Mouse (Mus musculus) embryonic facial prominence, embryonic 11.5 days (tissue): ENCODE data around the gene 1110065P20Rik. TPM values are rescaled to one million over a fixed set of nuclear protein-coding genes. Genes with fewer than 3 reads are reported as not detected.

ENCODE experiments used
- ATAC-seq: fragments of 200-750 bp; cut with Nextera tagmentation; replicated peaks from 2 replicates; pipeline ENCODE4 v1.8.0; 2017; ENCODE audit warnings: low read depth; ENCODE audit not compliant: insufficient number of reproducible peaks, low FRiP score, low TSS enrichment
- DNase-seq: peaks from one replicate; pipeline ENCODE4 v3.0.0-alpha.2; 2015; ENCODE audit warnings: low spot score
- H3K27ac ChIP-seq: fragments of 300-500 bp; sonication (generic); replicated peaks from 2 replicates; pipeline ENCODE4 v1.5.1; 2014; ENCODE audit warnings: mild to moderate bottlenecking, low read depth, low read length, control low read depth
- H3K27me3 ChIP-seq: fragments of 300-500 bp; sonication (generic); 2 replicates; pipeline ENCODE4 v1.6.1; 2014; ENCODE audit warnings: mild to moderate bottlenecking, low read length, moderate library complexity, mixed read lengths; ENCODE audit not compliant: control insufficient read depth, insufficient read depth
- H3K36me3 ChIP-seq: fragments of 300-500 bp; sonication (generic); replicated peaks from 2 replicates; pipeline ENCODE4 v1.6.1; 2014; ENCODE audit warnings: low read depth, mild to moderate bottlenecking, low read length, moderate library complexity, mixed read lengths; ENCODE audit not compliant: control insufficient read depth, insufficient read depth
- H3K4me1 ChIP-seq: fragments of 300-500 bp; sonication (generic); 2 replicates; pipeline ENCODE4 v1.6.1; 2014; ENCODE audit warnings: low read length, mixed read lengths; ENCODE audit not compliant: control insufficient read depth, insufficient read depth
- H3K4me2 ChIP-seq: fragments of 300-500 bp; sonication (generic); 2 replicates; pipeline ENCODE4 v1.6.1; 2014; ENCODE audit warnings: low read depth, mild to moderate bottlenecking, control low read depth, low read length, moderate library complexity
- H3K4me3 ChIP-seq: fragments of 300-500 bp; sonication (generic); 2 replicates; pipeline ENCODE4 v1.5.1; 2014; ENCODE audit warnings: low read depth, low read length, control low read depth
- H3K9ac ChIP-seq: fragments of 300-500 bp; sonication (generic); replicated peaks from 2 replicates; pipeline ENCODE4 v1.6.1; 2014; ENCODE audit warnings: mild to moderate bottlenecking, control low read depth, low read length
- H3K9me3 ChIP-seq: fragments of 300-500 bp; sonication (generic); replicated peaks from 2 replicates; pipeline ENCODE4 v1.6.1; 2016; ENCODE audit warnings: mild to moderate bottlenecking, low read length, inconsistent platforms, mixed read lengths; ENCODE audit not compliant: control insufficient read depth
- WGBS: fragments of 180-500 bp; shearing (Covaris S2); extraction: QIAGEN DNeasy Blood & Tissue Kit; methylation state at CpG from one replicate; pipeline ENCODE4 v1.1.7; 2014; 5-methylcytosine and 5-hydroxymethylcytosine counted together
- polyA plus RNA-seq: library from polyadenylated mRNA; unstranded; fragments of >200 nt; fragmentation: Nextera tagmentation; extraction: Ambion mirVana; gene quantifications from 2 replicates; pipeline ENCODE4 v1.2.1, GENCODE M21; 2014

Gene 1110065P20Rik
- polyA plus RNA-seq, 1 experiment from 2014 or later: 39.8 TPM

- Histone ChIP-seq H3K4me2 (no peak overlapping the region), H3K4me3 (no peak overlapping the region), H3K36me3 (no peaks in the 10 kb centered on the region), H3K27me3 (peaks cover 20% of the 10 kb centered on the region), H3K9ac (no peak overlapping the region), H3K4me1 (no peaks in the 10 kb centered on the region), H3K9me3 (no peaks in the 10 kb centered on the region), H3K27ac (no peak overlapping the region)
- ATAC-seq: no peak
- WGBS: 73% methylated on average over 7 of the region's 7 CpGs
- DNase-seq: no peak
Observed at GRCm38 (mm10) chr4:124888702-124889101, 37.7 kb upstream of the 1110065P20Rik start.

GRCm38 (mm10) chr4:124882151-124882729, 31.2 kb upstream of the 1110065P20Rik start:
- peaks cover 11% of the 10 kb centered on the region; the same call in 1 of the 2 replicates for H3K4me1 ChIP-seq
- under 1% methylated on average over 37 of the region's 37 CpGs for WGBS
- peak overlapping the region; percentile 28 for H3K4me3 ChIP-seq
- DNase-seq: peak; percentile 79
- ATAC-seq: peak; percentile 29; the same call in 1 of the 2 replicates
- no peak overlapping the region for H3K27ac ChIP-seq
- no peak overlapping the region for H3K9ac ChIP-seq
- peaks cover 30% of the 10 kb centered on the region for H3K27me3 ChIP-seq
- no peaks in the 10 kb centered on the region for H3K36me3 ChIP-seq
- H3K4me2 ChIP-seq: peak overlapping the region; percentile 34
- H3K9me3 ChIP-seq: no peaks in the 10 kb centered on the region

- Histone ChIP-seq H3K27ac (no peak overlapping the region), H3K4me1 (peaks cover 11% of the 10 kb centered on the region; the same call in 1 of the 2 replicates), H3K36me3 (no peaks in the 10 kb centered on the region), H3K9ac (no peak overlapping the region), H3K27me3 (peaks cover 30% of the 10 kb centered on the region), H3K4me2 (peak overlapping the region; percentile 34), H3K9me3 (no peaks in the 10 kb centered on the region), H3K4me3 (peak overlapping the region; percentile 28)
- WGBS: under 1% methylated on average over 37 of the region's 37 CpGs
- ATAC-seq (peak; percentile 93), DNase-seq (peak; percentile 81)
Observed at GRCm38 (mm10) chr4:124881341-124881908, 30.4 kb upstream of the 1110065P20Rik start.

- ATAC-seq (no peak), DNase-seq (no peak)
- Histone ChIP-seq H3K4me2 (peak within 1 kb of the TSS; percentile 34), H3K27ac (no peak within 1 kb of the TSS), H3K4me3 (peak within 1 kb of the TSS; percentile 28), H3K27me3 (peaks cover 29% of the 10 kb centered on the region), H3K4me1 (peaks cover 11% of the 10 kb centered on the region; the same call in 1 of the 2 replicates), H3K36me3 (no peaks in the 10 kb centered on the region), H3K9me3 (no peaks in the 10 kb centered on the region), H3K9ac (no peak within 1 kb of the TSS)
- WGBS: 4% methylated on average over 11 of the region's 11 CpGs
Observed at GRCm38 (mm10) chr4:124880599-124880998, 29.6 kb upstream of the 1110065P20Rik start, which contains the start of gene Epha10. Epha10 (plus strand) TSS chr4:124880899.

GRCm38 (mm10) chr4:124872719-124873118, 21.7 kb upstream of the 1110065P20Rik start:
- Histone ChIP-seq H3K9ac (no peak overlapping the region), H3K9me3 (no peaks in the 10 kb centered on the region), H3K4me2 (no peak overlapping the region), H3K36me3 (no peaks in the 10 kb centered on the region), H3K27ac (no peak overlapping the region), H3K4me1 (no peaks in the 10 kb centered on the region), H3K4me3 (no peak overlapping the region), H3K27me3 (no peaks in the 10 kb centered on the region)
- 100% methylated on average over 1 of the region's 1 CpGs for WGBS
- DNase-seq (no peak), ATAC-seq (no peak)

GRCm38 (mm10) chr4:124861283-124862188, 10.5 kb upstream of the 1110065P20Rik start, which contains the start of gene Maneal:
Maneal (minus strand) TSS chr4:124862171.
- ATAC-seq: peak; percentile 50

GRCm38 (mm10) chr4:124860446-124860845, 9.4 kb upstream of the 1110065P20Rik start:
- WGBS: 17% methylated on average over 7 of the region's 7 CpGs
- Histone ChIP-seq H3K27me3 (peaks cover 21% of the 10 kb centered on the region), H3K4me1 (peaks cover 2% of the 10 kb centered on the region; the same call in 1 of the 2 replicates), H3K9ac (no peak overlapping the region), H3K9me3 (no peaks in the 10 kb centered on the region), H3K4me3 (no peak overlapping the region), H3K36me3 (no peaks in the 10 kb centered on the region), H3K4me2 (no peak overlapping the region), H3K27ac (no peak overlapping the region)
- no peak for ATAC-seq
- peak; percentile 89 for DNase-seq

More at GRCm38 (mm10) chr4:124861283-124862188, 10.5 kb upstream of the 1110065P20Rik start, which contains the start of gene Maneal:
- DNase-seq: no peak
- Histone ChIP-seq H3K36me3 (no peaks in the 10 kb centered on the region), H3K4me3 (peak within 1 kb of the TSS; percentile 55), H3K4me1 (peaks cover 2% of the 10 kb centered on the region; the same call in 1 of the 2 replicates), H3K27ac (no peak within 1 kb of the TSS), H3K9me3 (no peaks in the 10 kb centered on the region), H3K9ac (peak within 1 kb of the TSS; percentile 60), H3K27me3 (peaks cover 21% of the 10 kb centered on the region), H3K4me2 (peak within 1 kb of the TSS; percentile 79)
- 3% methylated on average over 59 of the region's 77 CpGs for WGBS
